Mouse (Mus musculus) forebrain, embryonic 16.5 days (tissue): ENCODE data around the gene Fcf1. TPM values are rescaled to one million over a fixed set of nuclear protein-coding genes. Genes with fewer than 3 reads are reported as not detected.

Source experiments
- ATAC-seq: fragments of 200-750 bp; cut with Nextera tagmentation; 2 replicates; pipeline ENCODE4 v1.8.0; 2017; ENCODE audit warnings: mild to moderate bottlenecking, moderate library complexity
- H3K27ac ChIP-seq: fragments of 300-500 bp; sonication (generic); 2 replicates; pipeline ENCODE4 v1.5.1; 2014; ENCODE audit warnings: low read length, control low read depth
- H3K27me3 ChIP-seq: fragments of 300-500 bp; sonication (generic); replicated peaks from 2 replicates; pipeline ENCODE4 v1.6.1; 2014; ENCODE audit warnings: low read length; ENCODE audit not compliant: control insufficient read depth, insufficient read depth
- H3K36me3 ChIP-seq: fragments of 300-500 bp; sonication (generic); 2 replicates; pipeline ENCODE4 v1.6.1; 2014; ENCODE audit not compliant: control insufficient read depth, insufficient read depth
- H3K4me1 ChIP-seq: fragments of 300-500 bp; sonication (generic); replicated peaks from 2 replicates; pipeline ENCODE4 v1.6.1; 2014; ENCODE audit warnings: low read length; ENCODE audit not compliant: control insufficient read depth, insufficient read depth
- H3K4me2 ChIP-seq: fragments of 300-500 bp; sonication (generic); 2 replicates; pipeline ENCODE4 v1.6.1; 2014; ENCODE audit warnings: mild to moderate bottlenecking, low read length, control low read depth
- H3K4me3 ChIP-seq: fragments of 300-500 bp; sonication (generic); replicated peaks from 2 replicates; pipeline ENCODE4 v1.5.1; 2014; ENCODE audit warnings: mild to moderate bottlenecking, low read length, control low read depth
- H3K9ac ChIP-seq: fragments of 300-500 bp; sonication (generic); replicated peaks from 2 replicates; pipeline ENCODE4 v1.6.1; 2014; ENCODE audit warnings: low read depth, low read length, control low read depth
- H3K9me3 ChIP-seq: fragments of 300-500 bp; sonication (generic); 2 replicates; pipeline ENCODE4 v1.6.1; 2016; ENCODE audit warnings: low read length; ENCODE audit not compliant: control insufficient read depth
- WGBS: fragments of 180-500 bp; shearing (Covaris S2); extraction: QIAGEN DNeasy Blood & Tissue Kit; methylation state at CpG from one replicate; pipeline ENCODE4 v1.1.7; 2014; 5-methylcytosine and 5-hydroxymethylcytosine counted together
- polyA plus RNA-seq: library from polyadenylated mRNA; unstranded; fragments of >200 nt; fragmentation: Nextera tagmentation; extraction: Ambion mirVana; gene quantifications from 2 replicates; pipeline ENCODE4 v1.2.1, GENCODE M21; 2015

Fcf1 gene
- polyA plus RNA-seq, 1 experiment from 2014 or later = 108 TPM

DNA sequence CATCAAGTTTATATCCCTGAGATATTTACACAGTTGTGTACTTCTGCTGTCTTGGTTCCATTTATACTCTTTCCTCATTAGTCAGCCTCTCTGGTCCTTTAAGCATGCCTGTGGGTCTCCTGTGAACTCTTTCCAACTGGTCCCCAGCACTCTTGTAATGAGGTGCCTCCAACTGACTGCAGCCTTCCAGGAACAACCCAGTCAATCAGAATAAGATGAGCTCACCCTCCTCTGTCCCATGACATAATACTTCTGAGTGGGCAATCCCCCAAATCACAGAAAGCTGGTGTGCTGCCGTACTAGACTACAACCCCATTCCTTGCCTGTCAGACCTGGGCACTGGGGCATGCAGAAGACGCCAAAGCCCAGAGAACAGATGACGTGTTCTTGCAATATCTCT, 14.4 kb upstream of the Fcf1 start:
- Histone ChIP-seq H3K9me3 (no peaks in the 10 kb centered on the region), H3K4me3 (no peak overlapping the region), H3K36me3 (no peaks in the 10 kb centered on the region), H3K27ac (no peak overlapping the region), H3K9ac (no peak overlapping the region), H3K4me2 (no peak overlapping the region), H3K27me3 (no peaks in the 10 kb centered on the region), H3K4me1 (no peaks in the 10 kb centered on the region)
- ATAC-seq = no peak
- 89% methylated on average over 3 of the region's 3 CpGs for WGBS

DNA sequence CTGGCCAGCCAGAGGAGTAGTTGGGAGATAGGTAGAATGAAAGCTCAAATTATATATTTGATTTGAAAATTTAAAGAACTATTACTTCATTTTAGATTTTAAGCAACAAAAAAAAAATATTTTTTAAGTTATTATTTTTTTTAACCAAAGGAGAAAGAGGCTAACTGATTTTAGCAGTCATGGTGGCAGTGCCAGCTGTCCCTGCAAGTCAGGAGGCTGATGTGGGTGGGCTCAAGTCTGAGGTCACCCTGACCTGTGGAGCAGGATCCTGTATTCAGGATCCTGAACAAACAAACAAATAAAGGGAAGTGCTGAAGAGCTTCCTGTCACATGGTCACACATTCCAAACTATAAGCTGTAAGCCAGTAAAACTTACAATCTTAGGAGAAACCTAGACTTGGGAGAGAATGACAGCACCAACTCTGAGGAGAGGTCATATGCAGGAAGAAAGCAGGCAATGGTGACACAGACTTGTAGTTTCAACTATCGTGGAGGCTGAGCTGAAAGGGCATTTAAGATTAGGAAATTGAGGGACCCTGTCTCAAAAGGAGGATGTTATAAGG, 11.8 kb upstream of the Fcf1 start:
- Histone ChIP-seq H3K4me1 (no peaks in the 10 kb centered on the region), H3K27ac (no peak overlapping the region), H3K27me3 (no peaks in the 10 kb centered on the region), H3K36me3 (no peaks in the 10 kb centered on the region), H3K4me3 (no peak overlapping the region), H3K4me2 (no peak overlapping the region), H3K9me3 (no peaks in the 10 kb centered on the region), H3K9ac (no peak overlapping the region)
- 89% methylated on average over 1 of the region's 1 CpGs for WGBS
- ATAC-seq = no peak

DNA sequence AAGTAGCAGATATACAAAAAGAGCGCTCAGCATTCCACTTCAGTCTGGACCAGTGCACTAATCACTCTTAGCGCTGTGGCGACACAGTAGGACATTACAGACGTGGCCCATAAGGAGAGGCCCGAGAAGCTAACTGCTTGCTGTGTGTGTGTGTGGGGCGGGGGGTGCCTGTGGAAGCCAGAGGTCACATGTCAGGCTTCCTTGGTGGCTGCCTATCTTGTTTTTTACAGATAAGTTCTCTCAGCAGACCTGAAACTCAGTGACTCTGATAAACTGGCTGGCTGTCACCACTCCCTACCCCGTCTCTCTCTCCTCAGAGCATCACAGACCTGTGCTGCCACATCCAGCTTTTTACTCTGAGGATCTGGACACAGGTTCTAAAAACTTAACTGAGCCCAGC, 8.1 kb upstream of the Fcf1 start:
- Histone ChIP-seq H3K9me3 (no peaks in the 10 kb centered on the region), H3K27ac (no peak overlapping the region), H3K27me3 (no peaks in the 10 kb centered on the region), H3K9ac (no peak overlapping the region), H3K4me3 (no peak overlapping the region), H3K36me3 (no peaks in the 10 kb centered on the region), H3K4me2 (no peak overlapping the region), H3K4me1 (peaks cover 1% of the 10 kb centered on the region)
- ATAC-seq = no peak
- WGBS = 82% methylated on average over 7 of the region's 7 CpGs

DNA sequence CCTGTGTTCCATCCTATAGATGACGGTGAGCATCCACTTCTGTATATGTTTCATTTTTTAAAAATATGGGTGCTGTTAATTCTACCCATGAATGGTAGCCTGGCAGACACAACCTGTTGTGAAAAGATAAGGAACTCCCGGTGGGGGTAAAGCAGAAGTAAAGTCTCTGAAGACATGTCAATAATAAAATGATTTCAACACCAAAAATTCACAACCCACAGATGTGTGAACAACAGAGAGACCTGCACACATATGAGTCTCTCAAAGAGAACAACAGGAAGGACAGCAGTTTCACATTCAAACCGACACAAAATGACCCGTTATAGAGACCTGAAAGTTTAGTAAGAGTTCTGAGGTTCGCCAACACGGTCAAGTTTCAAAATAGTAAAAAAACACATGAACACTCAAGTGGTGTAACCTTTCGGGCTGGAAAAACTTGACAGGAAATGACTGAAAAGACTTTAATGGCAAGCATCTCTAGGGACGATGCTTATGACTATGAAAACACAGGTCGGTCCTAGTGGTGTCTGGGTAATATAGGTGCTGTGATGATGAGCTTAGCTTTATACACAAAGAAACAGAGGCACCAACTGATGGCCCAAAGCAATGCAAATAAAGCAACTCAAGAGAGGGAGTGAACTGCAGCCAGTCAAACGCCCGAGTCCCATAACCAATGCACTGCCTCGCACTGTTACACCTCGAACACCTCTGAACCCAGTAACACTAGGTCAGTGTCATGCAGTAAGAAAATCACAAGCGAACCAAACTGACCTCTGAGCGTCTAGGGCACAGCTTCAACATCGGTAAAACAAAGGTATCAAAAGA, 1.7 kb upstream of the Fcf1 start:
- no peak overlapping the region for H3K4me3 ChIP-seq
- H3K27me3 ChIP-seq = no peaks in the 10 kb centered on the region
- H3K9me3 ChIP-seq = no peaks in the 10 kb centered on the region
- peaks cover 21% of the 10 kb centered on the region for H3K4me1 ChIP-seq
- no peak overlapping the region for H3K27ac ChIP-seq
- H3K4me2 ChIP-seq = peak overlapping the region; percentile 99
- no peak for ATAC-seq
- H3K36me3 ChIP-seq = no peaks in the 10 kb centered on the region
- WGBS = 86% methylated on average over 16 of the region's 16 CpGs
- H3K9ac ChIP-seq = no peak overlapping the region

DNA sequence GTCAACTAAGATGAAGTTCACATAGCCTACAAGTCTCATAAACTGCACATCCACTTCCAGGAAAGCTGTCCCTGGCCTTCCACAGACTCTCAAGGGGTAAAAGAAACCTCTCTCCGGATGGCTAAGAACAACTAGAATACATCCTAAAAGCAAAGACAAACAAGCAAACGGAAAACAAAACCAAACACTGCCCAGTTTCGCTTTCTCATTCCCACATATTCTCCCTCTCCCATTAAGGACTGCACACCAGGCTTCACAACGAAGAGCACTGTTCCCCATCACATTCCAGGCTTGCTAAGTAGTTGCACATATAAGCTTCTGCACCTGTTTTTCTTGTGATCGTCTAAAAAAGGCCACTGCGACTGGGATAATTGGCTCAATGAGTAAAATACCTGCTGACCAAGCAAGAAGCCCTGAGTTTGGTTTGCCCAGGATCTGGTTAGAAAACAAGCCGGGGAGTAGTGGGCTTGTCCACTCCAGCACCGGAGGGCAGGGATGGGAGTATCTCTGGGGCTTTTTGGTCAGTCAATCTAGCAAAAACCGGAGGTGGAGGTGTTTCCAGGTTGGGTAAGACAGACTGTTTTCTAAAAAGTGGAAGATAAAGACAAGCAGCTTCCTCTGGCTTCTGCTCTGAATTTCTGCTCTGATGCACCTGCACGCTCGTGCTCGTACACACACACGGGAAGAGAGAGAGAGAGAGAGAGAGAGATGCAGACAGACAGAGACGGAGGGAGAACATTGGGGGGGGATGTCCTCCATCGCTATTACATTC, 855 bp upstream of the Fcf1 start:
- Histone ChIP-seq H3K9me3 (no peaks in the 10 kb centered on the region), H3K4me3 (peak overlapping the region; percentile 84), H3K27me3 (no peaks in the 10 kb centered on the region), H3K36me3 (peaks cover 3% of the 10 kb centered on the region; the same call in 1 of the 2 replicates), H3K4me1 (peaks cover 21% of the 10 kb centered on the region), H3K4me2 (peak overlapping the region; percentile 99), H3K9ac (peak overlapping the region; percentile 73), H3K27ac (no peak overlapping the region)
- WGBS = 27% methylated on average over 15 of the region's 15 CpGs
- 0 out of 2 replicates have a peak, but pooled peaks have one; percentile 6 for ATAC-seq

DNA sequence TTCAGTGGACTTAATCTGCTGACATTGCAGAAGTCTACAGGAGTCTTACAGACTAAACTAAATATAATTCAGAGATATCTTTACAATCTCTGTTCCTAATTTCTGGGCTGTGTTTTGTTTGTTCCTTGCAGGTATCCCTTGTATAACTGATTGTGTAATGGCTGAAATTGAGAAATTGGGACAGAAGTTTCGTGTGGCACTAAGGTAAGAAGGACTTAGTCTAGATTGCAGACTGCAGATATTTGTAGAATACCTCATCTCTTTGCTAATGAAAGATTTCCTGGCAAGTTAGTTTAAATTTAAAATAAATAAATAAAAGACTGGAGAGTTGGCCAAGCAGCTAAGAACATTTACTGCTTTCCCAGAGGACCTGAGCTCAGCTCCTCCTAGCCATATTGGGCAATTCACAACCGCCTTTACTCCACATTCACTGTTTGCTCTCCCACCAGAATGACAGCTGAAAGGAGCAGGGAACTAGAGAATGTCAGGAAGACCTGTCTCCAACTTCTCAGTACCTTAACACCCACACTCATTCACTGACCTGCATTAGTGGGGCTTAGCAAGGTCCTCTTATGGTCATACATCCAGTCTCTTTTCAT, 8.7 kb downstream of the Fcf1 start:
- Histone ChIP-seq H3K9ac (no peak overlapping the region), H3K27me3 (no peaks in the 10 kb centered on the region), H3K9me3 (no peaks in the 10 kb centered on the region), H3K4me1 (no peaks in the 10 kb centered on the region), H3K27ac (no peak overlapping the region), H3K4me3 (no peak overlapping the region), H3K4me2 (no peak overlapping the region), H3K36me3 (peaks cover 33% of the 10 kb centered on the region)
- whole genome bisulfite sequencing = 93% methylated on average over 2 of the region's 2 CpGs
- ATAC-seq = no peak

DNA sequence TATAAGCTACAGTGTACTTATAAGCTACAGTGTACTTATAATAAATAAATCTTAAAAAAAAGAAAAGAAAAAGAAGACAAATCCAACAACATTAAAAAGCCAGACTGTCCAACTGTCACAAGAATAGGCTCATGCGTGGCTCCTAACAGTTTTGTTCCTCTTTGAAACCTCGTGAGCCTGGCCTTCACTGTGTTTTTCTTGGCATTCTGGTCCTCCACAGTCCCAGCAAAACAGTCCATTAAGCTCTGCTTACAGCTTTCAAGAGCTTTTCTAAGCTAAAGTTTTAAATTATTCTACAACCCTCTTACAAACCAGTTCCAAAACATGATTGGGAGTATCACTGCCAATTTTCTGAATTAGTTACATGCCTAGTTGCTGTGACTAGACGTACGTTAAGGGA, 18.8 kb downstream of the Fcf1 start:
- Histone ChIP-seq H3K36me3 (0 out of 2 replicates have a peak, but pooled peaks cover 3% of the 10 kb centered on the region), H3K4me2 (no peak overlapping the region), H3K4me1 (no peaks in the 10 kb centered on the region), H3K27ac (no peak overlapping the region), H3K9ac (no peak overlapping the region), H3K27me3 (no peaks in the 10 kb centered on the region), H3K9me3 (no peaks in the 10 kb centered on the region), H3K4me3 (no peak overlapping the region)
- no peak for ATAC-seq
- WGBS = 73% methylated on average over 4 of the region's 4 CpGs

DNA sequence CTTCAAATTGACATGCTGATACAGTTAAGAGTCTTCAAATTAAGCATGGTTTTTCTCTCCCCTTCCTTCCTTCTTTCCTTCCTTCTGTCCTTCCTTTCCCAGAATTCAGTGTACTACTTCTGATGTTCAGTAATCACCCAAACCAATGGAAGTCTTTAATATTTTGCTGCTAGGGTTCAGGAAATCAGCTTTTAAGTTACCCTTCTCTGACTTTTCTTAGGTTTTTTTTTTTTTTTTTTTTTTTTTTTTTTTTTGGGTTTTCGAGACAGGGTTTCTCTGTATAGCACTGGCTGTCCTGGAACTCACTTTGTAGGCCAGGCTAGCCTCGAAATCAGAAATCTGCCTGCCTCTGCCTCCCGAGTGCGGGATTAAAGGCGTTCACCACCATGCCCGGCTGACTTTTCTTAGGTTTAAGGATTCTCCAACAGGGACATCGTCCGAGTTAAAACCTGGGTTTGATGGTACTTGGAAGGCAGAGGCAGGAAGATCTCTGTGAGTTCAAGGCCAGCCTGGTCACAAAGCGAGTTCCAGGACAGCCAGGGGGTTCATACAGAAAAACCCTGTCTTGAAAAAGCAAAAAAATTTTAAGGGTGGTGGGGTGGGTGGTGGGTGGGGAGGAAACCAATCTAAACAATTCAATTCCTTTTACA, 24.5 kb downstream of the Fcf1 start:
- Histone ChIP-seq H3K36me3 (no peaks in the 10 kb centered on the region), H3K4me1 (peaks cover 25% of the 10 kb centered on the region), H3K27ac (no peak overlapping the region), H3K4me2 (peak overlapping the region; percentile 35), H3K9ac (no peak overlapping the region), H3K27me3 (no peaks in the 10 kb centered on the region), H3K9me3 (no peaks in the 10 kb centered on the region), H3K4me3 (peak overlapping the region; percentile 98)
- 95% methylated on average over 8 of the region's 9 CpGs for WGBS
- ATAC-seq = no peak
